Mouse (Mus musculus) forebrain, postnatal 0 days (tissue): ENCODE data around the gene Morc3. TPM values are rescaled to one million over a fixed set of nuclear protein-coding genes. Genes with fewer than 3 reads are reported as not detected.

Source experiments
- ATAC-seq: fragments of 200-750 bp; cut with Nextera tagmentation; 2 replicates; pipeline ENCODE4 v1.8.0; 2017; ENCODE audit warnings: mild to moderate bottlenecking, moderate library complexity
- DNase-seq: peaks from one replicate; pipeline ENCODE4 v3.0.0-alpha.2; 2015
- H3K27ac ChIP-seq: fragments of 300-500 bp; sonication (generic); 2 replicates; pipeline ENCODE4 v1.5.1; 2014; ENCODE audit warnings: low read depth, mild to moderate bottlenecking, antibody characterized with exemption, low read length, moderate library complexity, mixed read lengths
- H3K27me3 ChIP-seq: fragments of 300-500 bp; sonication (generic); 2 replicates; pipeline ENCODE4 v1.6.1; 2014; ENCODE audit warnings: mild to moderate bottlenecking, low read length, mixed read lengths; ENCODE audit not compliant: insufficient read depth
- H3K36me3 ChIP-seq: fragments of 300-500 bp; sonication (generic); 2 replicates; pipeline ENCODE4 v1.6.1; 2014; ENCODE audit warnings: mild to moderate bottlenecking, moderate library complexity; ENCODE audit not compliant: insufficient read depth
- H3K4me1 ChIP-seq: fragments of 300-500 bp; sonication (generic); 2 replicates; pipeline ENCODE4 v1.6.1; 2014; ENCODE audit warnings: antibody characterized with exemption; ENCODE audit not compliant: insufficient read depth
- H3K4me2 ChIP-seq: fragments of 300-500 bp; sonication (generic); 2 replicates; pipeline ENCODE4 v1.6.1; 2014; ENCODE audit warnings: low read depth, mild to moderate bottlenecking, moderate library complexity
- H3K4me3 ChIP-seq: fragments of 300-500 bp; sonication (generic); 2 replicates; pipeline ENCODE4 v1.5.1; 2014; ENCODE audit warnings: low read depth, low read length, mixed read lengths
- H3K9ac ChIP-seq: fragments of 300-500 bp; sonication (generic); 2 replicates; pipeline ENCODE4 v1.6.1; 2014; ENCODE audit warnings: mild to moderate bottlenecking
- H3K9me3 ChIP-seq: fragments of 300-500 bp; sonication (generic); 2 replicates; pipeline ENCODE4 v1.6.1; 2016; ENCODE audit warnings: low read length
- CTCF ChIP-seq: sonication (generic); IDR thresholded peaks from 2 replicates; pipeline ENCODE4 v1.5.1; 2016; ENCODE audit warnings: antibody characterized with exemption, control low read depth, low read depth
- WGBS: fragments of 180-500 bp; shearing (Covaris S2); extraction: QIAGEN DNeasy Blood & Tissue Kit; methylation state at CpG from one replicate; pipeline ENCODE4 v1.1.7; 2014; 5-methylcytosine and 5-hydroxymethylcytosine counted together
- polyA plus RNA-seq: library from polyadenylated mRNA; unstranded; fragments of >200 nt; fragmentation: Nextera tagmentation; extraction: Ambion mirVana; gene quantifications from 2 replicates; pipeline ENCODE4 v1.2.1, GENCODE M21; 2015
- total RNA-seq: library from RNA; depleted of rRNA; stranded (reverse); fragments of >200 nt; gene quantifications from 2 replicates; pipeline ENCODE4 v1.2.3, GENCODE M21; 2014

The Morc3 gene
- total and polyA plus RNA-seq, 2 experiments from 2014 or later, result 25.8 to 53.5 TPM

DNA sequence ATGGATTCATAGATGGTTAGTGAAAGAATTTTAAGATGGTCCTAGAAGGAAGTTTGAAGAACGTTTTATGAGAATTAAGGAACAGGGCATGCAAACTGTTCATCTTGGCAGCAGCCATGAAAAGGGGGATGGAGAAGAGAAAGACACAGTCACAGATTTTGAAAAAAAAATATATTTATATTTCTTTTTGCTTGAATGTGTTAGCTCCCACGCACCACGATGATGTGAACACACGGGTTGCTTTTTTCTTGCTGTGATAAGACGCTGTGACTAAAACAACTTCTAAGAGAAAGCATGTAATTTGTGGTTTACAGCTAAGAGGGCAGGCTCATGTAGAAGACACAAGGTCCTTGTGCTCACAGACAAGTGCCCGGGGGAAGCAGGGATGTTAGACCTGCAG, 5.0 kb upstream of the Morc3 start:
- H3K4me2 ChIP-seq, result no peak overlapping the region
- H3K9me3 ChIP-seq, result 0 out of 2 replicates have a peak, but pooled peaks cover 6% of the 10 kb centered on the region
- H3K27me3 ChIP-seq, result no peaks in the 10 kb centered on the region
- no peak for ATAC-seq
- H3K9ac ChIP-seq, result no peak overlapping the region
- no peak for DNase-seq
- WGBS, result 91% methylated on average over 6 of the region's 6 CpGs
- TF ChIP-seq CTCF, result no peak
- H3K4me3 ChIP-seq, result no peak overlapping the region
- H3K4me1 ChIP-seq, result no peaks in the 10 kb centered on the region
- no peak overlapping the region for H3K27ac ChIP-seq
- H3K36me3 ChIP-seq, result no peaks in the 10 kb centered on the region

DNA sequence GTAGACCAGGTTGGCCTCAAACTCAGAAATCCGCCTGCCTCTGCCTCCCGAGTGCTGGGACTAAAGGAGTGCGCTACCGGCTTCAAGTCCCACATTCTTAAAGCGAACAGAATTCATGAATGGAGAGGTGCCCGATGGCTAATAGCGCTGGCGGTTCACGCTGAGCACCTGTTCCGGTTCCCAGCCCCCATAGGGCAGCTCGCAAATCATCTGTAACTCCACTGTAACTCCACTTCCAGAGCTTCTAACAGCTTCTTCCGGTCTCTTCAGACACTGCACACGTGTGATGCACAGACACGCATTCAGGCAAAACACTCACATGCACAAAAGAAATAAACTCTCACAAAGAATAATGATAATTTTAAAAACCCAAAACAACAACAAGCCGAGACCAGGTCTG, 2.4 kb upstream of the Morc3 start:
- DNase-seq (no peak), ATAC-seq (no peak)
- Histone ChIP-seq H3K4me3 (no peak overlapping the region), H3K27me3 (no peaks in the 10 kb centered on the region), H3K9me3 (no peaks in the 10 kb centered on the region), H3K9ac (no peak overlapping the region), H3K27ac (no peak overlapping the region), H3K4me1 (no peaks in the 10 kb centered on the region), H3K4me2 (no peak overlapping the region), H3K36me3 (no peaks in the 10 kb centered on the region)
- 96% methylated on average over 15 of the region's 15 CpGs for WGBS
- TF ChIP-seq CTCF, result no peak

DNA sequence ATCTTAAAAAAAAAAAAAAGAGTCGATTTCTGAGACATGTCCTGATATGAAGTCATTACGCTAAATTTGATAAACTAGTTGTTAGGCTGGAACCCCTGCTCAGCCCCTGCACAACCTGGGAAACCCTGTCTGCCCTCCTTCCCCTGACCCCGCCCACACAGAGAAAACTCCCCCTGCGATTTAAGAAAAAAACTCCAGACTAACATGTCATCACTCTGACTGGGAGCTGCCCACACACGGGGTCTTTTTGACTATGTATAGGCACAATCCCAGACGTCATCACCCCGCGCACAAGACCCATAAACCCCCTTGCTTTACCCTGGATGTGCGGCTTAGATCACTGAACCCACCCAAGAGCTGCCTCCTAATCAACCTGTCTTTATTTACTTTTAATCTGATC, 1.9 kb upstream of the Morc3 start:
- no peak overlapping the region for H3K4me2 ChIP-seq
- H3K27me3 ChIP-seq, result no peaks in the 10 kb centered on the region
- H3K4me1 ChIP-seq, result no peaks in the 10 kb centered on the region
- 91% methylated on average over 9 of the region's 9 CpGs for WGBS
- H3K4me3 ChIP-seq, result no peak overlapping the region
- no peaks in the 10 kb centered on the region for H3K36me3 ChIP-seq
- no peak for TF ChIP-seq CTCF
- H3K9ac ChIP-seq, result no peak overlapping the region
- DNase-seq (no peak), ATAC-seq (no peak)
- H3K27ac ChIP-seq, result no peak overlapping the region
- no peaks in the 10 kb centered on the region for H3K9me3 ChIP-seq

DNA sequence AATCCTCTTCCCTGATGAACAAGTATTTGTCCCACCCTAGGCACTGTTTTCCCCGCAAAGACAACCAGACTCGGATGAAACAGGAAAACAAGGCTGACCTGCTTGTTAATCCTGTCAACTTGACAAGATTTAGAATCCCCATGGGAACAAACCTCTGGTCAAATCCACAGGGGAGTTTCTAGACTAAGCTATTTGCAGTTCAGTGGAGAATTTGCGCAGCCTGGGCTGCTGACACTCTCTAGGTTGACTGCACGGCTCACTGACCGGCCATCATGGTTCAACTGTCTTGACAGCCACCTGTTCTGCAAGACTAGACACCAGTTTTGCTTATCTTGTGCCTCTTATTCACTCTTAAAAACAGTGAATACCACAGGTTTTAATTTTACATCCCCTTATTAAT, 1.0 kb upstream of the Morc3 start:
- Histone ChIP-seq H3K27ac (no peak overlapping the region), H3K36me3 (no peaks in the 10 kb centered on the region), H3K4me1 (no peaks in the 10 kb centered on the region), H3K9ac (no peak overlapping the region), H3K4me2 (no peak overlapping the region), H3K9me3 (no peaks in the 10 kb centered on the region), H3K27me3 (no peaks in the 10 kb centered on the region), H3K4me3 (no peak overlapping the region)
- ATAC-seq (no peak), DNase-seq (no peak)
- no peak for TF ChIP-seq CTCF
- WGBS, result 89% methylated on average over 5 of the region's 5 CpGs

DNA sequence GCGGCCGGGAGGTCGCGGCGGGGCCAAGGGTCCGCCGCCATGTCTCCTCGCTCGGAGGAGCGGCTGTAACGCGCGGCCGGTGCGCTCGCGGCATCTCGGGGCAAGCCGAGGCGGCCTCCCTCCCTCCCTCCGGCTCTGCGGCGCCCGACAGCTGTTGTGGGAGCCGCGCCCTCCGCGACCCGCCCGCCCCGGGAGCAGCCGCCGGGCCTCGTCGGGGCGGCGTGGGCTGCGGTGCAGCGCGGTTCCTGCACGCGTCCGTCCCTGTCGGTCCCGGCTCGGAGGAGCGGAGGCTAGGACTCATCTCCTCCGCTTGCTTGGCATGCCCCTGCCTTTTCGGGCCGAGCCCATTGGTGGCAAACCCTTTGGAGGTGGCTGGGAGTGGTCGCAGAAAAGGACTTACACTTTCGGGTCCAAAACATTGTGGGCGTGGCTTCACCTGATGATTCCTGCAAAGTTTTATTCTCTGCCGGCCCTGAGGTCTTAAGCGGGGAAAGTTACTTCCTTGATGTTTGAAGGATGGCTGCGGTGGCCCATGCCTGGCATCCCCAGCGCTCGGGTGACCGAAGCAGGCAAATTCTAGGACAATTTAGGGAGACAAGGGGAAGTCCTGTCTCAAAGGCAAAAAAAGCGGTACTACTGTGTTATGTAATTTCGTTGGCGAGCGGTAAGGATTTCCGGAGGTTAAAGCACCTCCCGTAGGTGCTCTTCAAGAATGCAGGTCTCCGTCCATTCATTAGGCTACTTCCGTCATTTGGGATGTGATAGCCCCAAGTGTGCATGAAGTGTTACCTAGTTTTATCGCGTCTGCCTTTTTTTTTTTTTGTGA, 743 bp downstream of the Morc3 start:
- peak; percentile 66 for ATAC-seq
- H3K9ac ChIP-seq, result peak overlapping the region; percentile 97
- H3K4me1 ChIP-seq, result no peaks in the 10 kb centered on the region
- H3K4me2 ChIP-seq, result peak overlapping the region; percentile 72
- H3K9me3 ChIP-seq, result no peaks in the 10 kb centered on the region
- no peaks in the 10 kb centered on the region for H3K36me3 ChIP-seq
- H3K27me3 ChIP-seq, result no peaks in the 10 kb centered on the region
- peak overlapping the region; percentile 91 for H3K4me3 ChIP-seq
- peak overlapping the region; percentile 94 for H3K27ac ChIP-seq
- no peak for TF ChIP-seq CTCF
- 4% methylated on average over 60 of the region's 69 CpGs for WGBS
- no peak for DNase-seq

DNA sequence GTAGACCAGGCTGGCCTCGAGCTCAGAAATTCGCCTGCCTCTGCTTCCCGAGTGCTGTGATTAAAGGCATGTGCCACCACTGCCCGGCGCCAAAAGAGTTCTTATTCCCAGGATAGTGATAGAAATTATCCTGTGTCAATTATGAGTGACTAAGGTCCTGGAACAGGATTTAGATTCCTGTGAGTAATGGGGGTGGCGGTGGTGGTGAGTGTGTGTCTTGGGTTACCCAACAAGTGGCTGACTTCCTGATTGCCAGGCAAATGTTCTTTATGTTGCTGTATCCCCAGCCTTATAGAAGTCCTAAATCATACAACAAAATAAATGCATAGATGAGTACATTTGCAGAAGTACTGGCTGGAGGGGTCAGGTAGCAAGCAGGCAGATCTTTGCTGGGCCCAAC, 1.6 kb downstream of the Morc3 start:
- no peak for TF ChIP-seq CTCF
- no peak overlapping the region for H3K9ac ChIP-seq
- no peak overlapping the region for H3K4me3 ChIP-seq
- H3K27ac ChIP-seq, result no peak overlapping the region
- no peaks in the 10 kb centered on the region for H3K27me3 ChIP-seq
- no peaks in the 10 kb centered on the region for H3K36me3 ChIP-seq
- H3K9me3 ChIP-seq, result no peaks in the 10 kb centered on the region
- DNase-seq (no peak), ATAC-seq (no peak)
- 94% methylated on average over 6 of the region's 6 CpGs for WGBS
- no peaks in the 10 kb centered on the region for H3K4me1 ChIP-seq
- H3K4me2 ChIP-seq, result peak overlapping the region; percentile 72

DNA sequence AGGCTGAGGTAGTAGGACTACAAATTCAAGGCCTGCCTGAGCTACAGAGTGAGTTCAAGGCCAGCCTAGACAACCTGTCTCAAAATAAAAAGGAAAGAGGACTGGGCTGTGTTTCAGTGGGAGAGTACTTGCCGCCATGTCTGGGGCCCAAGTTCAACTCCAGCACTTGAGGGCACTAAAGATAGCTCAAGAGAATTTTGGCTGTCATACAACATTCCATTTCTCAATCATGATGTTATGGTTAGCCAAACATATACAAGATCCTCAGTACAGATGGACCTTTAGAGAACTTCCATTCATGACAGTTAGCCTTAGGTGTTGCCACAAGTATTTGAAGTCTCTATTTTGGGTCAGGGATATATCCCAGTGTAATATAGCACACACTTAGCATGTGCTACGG, 2.2 kb downstream of the Morc3 start:
- DNase-seq (no peak), ATAC-seq (no peak)
- no peaks in the 10 kb centered on the region for H3K27me3 ChIP-seq
- no peak for TF ChIP-seq CTCF
- no peaks in the 10 kb centered on the region for H3K36me3 ChIP-seq
- H3K4me3 ChIP-seq, result no peak overlapping the region
- H3K4me1 ChIP-seq, result no peaks in the 10 kb centered on the region
- 90% methylated on average over 2 of the region's 2 CpGs for WGBS
- H3K4me2 ChIP-seq, result no peak overlapping the region
- no peak overlapping the region for H3K9ac ChIP-seq
- no peaks in the 10 kb centered on the region for H3K9me3 ChIP-seq
- H3K27ac ChIP-seq, result no peak overlapping the region
